In the genomic region with DNA sequence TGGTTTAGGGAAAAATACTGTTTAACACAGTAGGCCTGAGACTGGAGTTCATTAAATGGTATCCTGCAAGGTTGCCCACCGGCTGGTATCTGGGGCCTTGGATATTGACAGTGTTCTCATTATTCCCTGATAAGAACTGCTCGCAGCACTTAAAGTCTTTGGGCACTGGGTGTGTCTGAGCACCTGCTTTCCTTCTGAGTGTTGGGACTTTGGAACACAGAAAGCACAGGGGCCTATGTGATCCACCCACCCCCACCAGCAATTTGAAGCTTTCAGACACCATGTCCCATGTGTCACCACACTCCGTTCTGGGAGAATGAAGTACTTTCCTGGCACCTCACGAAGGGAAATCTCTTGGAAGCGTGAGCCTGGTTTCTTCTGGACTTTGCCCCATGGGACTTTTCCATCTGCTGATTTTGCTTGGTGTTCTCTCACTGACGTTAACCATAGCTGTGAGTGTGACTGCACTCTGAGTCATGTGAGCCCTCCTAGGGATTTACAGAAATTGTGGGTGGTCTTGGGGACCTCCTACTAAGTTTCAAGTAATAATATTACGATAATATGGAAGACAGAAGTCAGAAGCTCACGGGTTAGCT, we compare ENCODE assay signal across 20 mouse cellular contexts.
DNase-seq lines count a peak whose midpoint lies in the region; ATAC-seq and TF ChIP-seq lines count a peak whose summit lies in the region.
"Had no signal": no experiment of that assay in that cellular context is flagged by ENCODE, and none has a peak within 500 bp of the region (broad histone marks: within the 10 kb centered on the region; RNA-seq: fewer than 3 reads in every experiment).

No protein-coding gene starts in this region.

- no peak overlapping the region for H3K4me2 ChIP-seq in liver, embryonic 11.5 days
- no peak overlapping the region for H3K4me2 ChIP-seq in intestine, embryonic 16.5 days (ENCODE audit: low read depth, low read length)
- no peak overlapping the region for H3K4me2 ChIP-seq in stomach, embryonic 14.5 days (replicated peaks; ENCODE audit: low read depth, low read length)
- H3K4me2 ChIP-seq: embryonic facial prominence, embryonic 13.5 days; liver, embryonic 13.5 days had no signal

- no peak for TF ChIP-seq CTCF in liver, adult 2 months (IDR thresholded peaks at IDR 0.05; ENCODE audit: low read depth, low read length)

- peaks cover 14% of the 10 kb centered on the region for H3K4me1 ChIP-seq in liver, adult 2 months (ENCODE audit: control insufficient read depth, insufficient read depth, low read length)
- no peaks in the 10 kb centered on the region for H3K4me1 ChIP-seq in liver, embryonic 11.5 days (replicated peaks; ENCODE audit: control insufficient read depth, insufficient read depth, low read length)
- peaks cover 14% of the 10 kb centered on the region; the same call in 1 of the 2 replicates for H3K4me1 ChIP-seq in intestine, embryonic 16.5 days (ENCODE audit: control insufficient read depth, insufficient read depth, low read length)
- H3K4me1 ChIP-seq in stomach, embryonic 14.5 days (ENCODE audit: control insufficient read depth, insufficient read depth, low read length): no peaks in the 10 kb centered on the region
- H3K4me1 ChIP-seq: liver, embryonic 13.5 days; megakaryocyte, embryonic 14.5 days had no signal

- no peaks in the 10 kb centered on the region for H3K27me3 ChIP-seq in liver, adult 2 months (ENCODE audit: control insufficient read depth, insufficient read depth, low read length)
- no peaks in the 10 kb centered on the region for H3K27me3 ChIP-seq in liver, embryonic 11.5 days (replicated peaks; ENCODE audit: control insufficient read depth, insufficient read depth, low read length)
- no peaks in the 10 kb centered on the region for H3K27me3 ChIP-seq in intestine, embryonic 16.5 days (replicated peaks; ENCODE audit: control insufficient read depth, insufficient read depth, low read length)
- H3K27me3 ChIP-seq in stomach, embryonic 14.5 days (ENCODE audit: control insufficient read depth, insufficient read depth, low read length): no peaks in the 10 kb centered on the region
- H3K27me3 ChIP-seq: CH12.LX; embryonic facial prominence, embryonic 13.5 days; liver, embryonic 13.5 days; megakaryocyte, embryonic 14.5 days had no signal

- no peaks in the 10 kb centered on the region; the same call in 1 of the 2 replicates for H3K79me2 ChIP-seq in liver, adult 2 months (ENCODE audit: control insufficient read depth, insufficient read depth, low read length)

- H3K4me3 ChIP-seq in liver, adult 2 months (ENCODE audit: insufficient read depth, low read depth, low read length): no peak overlapping the region
- no peak overlapping the region for H3K4me3 ChIP-seq in liver, embryonic 11.5 days (ENCODE audit: low read depth, low read length)
- no peak overlapping the region for H3K4me3 ChIP-seq in intestine, embryonic 16.5 days (ENCODE audit: low read length)
- no peak overlapping the region for H3K4me3 ChIP-seq in stomach, embryonic 14.5 days (ENCODE audit: low read depth, low read length)
- H3K4me3 ChIP-seq: embryonic facial prominence, embryonic 13.5 days; left cerebral cortex, adult 2 months; liver, embryonic 13.5 days; megakaryocyte, embryonic 14.5 days had no signal

- H3K9me3 ChIP-seq in liver, embryonic 11.5 days (ENCODE audit: control insufficient read depth, low read length): no peaks in the 10 kb centered on the region
- H3K9me3 ChIP-seq in intestine, embryonic 16.5 days (ENCODE audit: control insufficient read depth, low read length): no peaks in the 10 kb centered on the region
- no peaks in the 10 kb centered on the region for H3K9me3 ChIP-seq in stomach, embryonic 14.5 days (ENCODE audit: control insufficient read depth, low read depth, low read length)
- H3K9me3 ChIP-seq: embryonic facial prominence, embryonic 13.5 days; liver, embryonic 13.5 days had no signal

- no peak overlapping the region for H3K9ac ChIP-seq in liver, adult 2 months (ENCODE audit: low read depth, low read length)
- no peak overlapping the region for H3K9ac ChIP-seq in liver, embryonic 11.5 days (ENCODE audit: low read depth, low read length)
- H3K9ac ChIP-seq in intestine, embryonic 16.5 days (ENCODE audit: low read depth, low read length): no peak overlapping the region
- no peak overlapping the region for H3K9ac ChIP-seq in stomach, embryonic 14.5 days (replicated peaks; ENCODE audit: low read depth, low read length)
- H3K9ac ChIP-seq: embryonic facial prominence, embryonic 13.5 days; liver, embryonic 13.5 days had no signal

- H3K36me3 ChIP-seq in liver, adult 2 months (ENCODE audit: control insufficient read depth, insufficient read depth, low read length): no peaks in the 10 kb centered on the region
- no peaks in the 10 kb centered on the region for H3K36me3 ChIP-seq in liver, embryonic 11.5 days (ENCODE audit: control insufficient read depth, insufficient read depth, low read length)
- H3K36me3 ChIP-seq in intestine, embryonic 16.5 days (ENCODE audit: control insufficient read depth, insufficient read depth, low read length): no peaks in the 10 kb centered on the region
- no peaks in the 10 kb centered on the region for H3K36me3 ChIP-seq in stomach, embryonic 14.5 days (ENCODE audit: control insufficient read depth, insufficient read depth, low read length)
- H3K36me3 ChIP-seq: liver, embryonic 13.5 days had no signal

- H3K27ac ChIP-seq in liver, adult 2 months (replicated peaks; ENCODE audit: insufficient read depth, low read depth, low read length): no peak overlapping the region
- no peak overlapping the region for H3K27ac ChIP-seq in liver, embryonic 11.5 days (ENCODE audit: low read depth, low read length)
- H3K27ac ChIP-seq in intestine, embryonic 16.5 days (ENCODE audit: low read length): peak overlapping the region; percentile 88
- H3K27ac ChIP-seq in stomach, embryonic 14.5 days (ENCODE audit: low read length): no peak overlapping the region
- H3K27ac ChIP-seq: embryonic facial prominence, embryonic 13.5 days; hindbrain, postnatal 0 days; left cerebral cortex, adult 2 months; liver, embryonic 13.5 days had no signal

- no peak for ATAC-seq in liver, embryonic 11.5 days (replicated peaks; ENCODE audit: low FRiP score)
- peak; percentile 94 for ATAC-seq in intestine, embryonic 16.5 days
- peak; percentile 82 for ATAC-seq in stomach, embryonic 14.5 days (ENCODE audit: insufficient number of reproducible peaks, insufficient read depth, low FRiP score, low read depth)
- ATAC-seq: hindbrain, postnatal 0 days; midbrain, embryonic 16.5 days had no signal

- TF ChIP-seq POLR2A in liver, adult 2 months (IDR thresholded peaks at IDR 0.05; ENCODE audit: extremely low read depth, insufficient read depth, low read length): no peak

- intact Hi-C loops in heart, postnatal 36 days (cut with DNase I): no loop called here

- DNase-seq in heart, adult 9 months (ENCODE audit: low spot score in 2 of 2): peak; percentile 6 to 19
- no peak for DNase-seq in heart, postnatal 36 days
- DNase-seq in liver, adult 2 months (ENCODE audit: extremely low read depth, low read depth, low spot score): peak; percentile 83
- no peak for DNase-seq in liver, embryonic 11.5 days (ENCODE audit: low spot score)
- DNase-seq in natural killer cell, adult 2 months (ENCODE audit: low spot score in 2 of 2): no peak
- DNase-seq in layer of hippocampus, adult 9-10 months (ENCODE audit: low spot score): no peak
- DNase-seq: adrenal gland, postnatal 14 days; cerebellum, postnatal 14 days; liver, embryonic 13.5 days; lung, postnatal 10 days; right cerebral cortex, postnatal 25 days; thymus, postnatal 14 days had no signal

- 52% methylated on average over 8 of the region's 8 CpGs for WGBS in liver, adult 2 months
- WGBS in liver, embryonic 11.5 days: 78% methylated on average over 8 of the region's 8 CpGs
- WGBS in intestine, embryonic 16.5 days: 51% methylated on average over 8 of the region's 8 CpGs
- WGBS in stomach, embryonic 14.5 days: 71% methylated on average over 8 of the region's 8 CpGs

Comparison
In these comparisons a context has a peak if more than half of its experiments do, and no peak if none do; other contexts are left out.
1. DNase-seq: peak in heart, adult 9 months (2 of 2) and liver, adult 2 months (single experiment); none in heart, postnatal 36 days (0 of 2), liver, embryonic 11.5 days (single experiment), natural killer cell, adult 2 months (0 of 2) and layer of hippocampus, adult 9-10 months (single experiment).